Mouse (Mus musculus): ENCODE results near the gene Pdxp.

DNA sequence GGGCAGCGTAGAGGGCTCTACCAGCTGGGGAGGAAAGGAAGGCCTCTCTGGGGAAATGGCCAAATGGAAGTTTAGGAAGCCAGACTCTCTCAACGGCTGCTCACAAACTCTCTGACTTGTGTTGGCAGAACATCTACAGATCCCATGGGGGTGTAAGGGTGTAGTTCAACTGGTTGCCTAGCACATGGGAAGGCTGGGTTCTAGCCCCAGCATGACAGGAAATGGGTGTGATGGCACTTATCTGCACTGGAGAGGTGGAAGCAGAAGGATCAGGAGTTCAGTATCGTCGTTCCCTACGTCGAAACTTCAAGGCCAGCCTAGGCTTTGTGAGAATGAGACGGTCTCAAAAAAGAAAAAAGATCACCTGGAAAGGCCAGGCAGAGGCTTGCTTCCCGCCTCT, 4.7 kb upstream of the Pdxp start:
- TF ChIP-seq POLR2A (IDR thresholded peaks at IDR 0.05; ENCODE audit: insufficient read length, low read depth) (no peak), MAX (IDR thresholded peaks at IDR 0.05; ENCODE audit: low read depth) (no peak), E2F4 (IDR thresholded peaks at IDR 0.05; ENCODE audit: insufficient read depth) (no peak), TCF12 (IDR thresholded peaks at IDR 0.05; ENCODE audit: insufficient read depth, poor library complexity, severe bottlenecking) (no peak), POLR2AphosphoS2 (IDR thresholded peaks at IDR 0.05; ENCODE audit: insufficient read length, low read depth) (no peak), MYOG (IDR thresholded peaks at IDR 0.05; ENCODE audit: control insufficient read depth in 1 of 3, insufficient read depth in 1 of 3, insufficient read length in 2 of 3, low read depth in 2 of 3) (no peak), USF1 (IDR thresholded peaks at IDR 0.05; ENCODE audit: low read depth) (no peak), MYOD1 (IDR thresholded peaks at IDR 0.05; ENCODE audit: control insufficient read depth in 1 of 3, insufficient read length in 2 of 3, low read depth in 2 of 3) (no peak)
